Mouse (Mus musculus) activated CD4-positive, CD25-positive, alpha-beta regulatory T cell, adult 4 months (primary cell): ENCODE data around the gene Aaas. TPM values are rescaled to one million over a fixed set of nuclear protein-coding genes. Genes with fewer than 3 reads are reported as not detected.

Experiments used
- ATAC-seq: one replicate; pipeline ENCODE4 v1.8.0; 2017
- polyA plus RNA-seq, 2 experiments: library from polyadenylated mRNA; unstranded; fragments of 100-300 nt; shearing (Covaris generic); gene quantifications; one replicate each; pipeline ENCODE4 v1.2.1; 2017

The Aaas gene
- 10 to 100 TPM; 45.7 to 48.7 TPM for polyA plus RNA-seq

- ATAC-seq = peak; percentile 95
Observed at GRCm38 (mm10) chr15:102350138-102350941, at the start of gene Aaas. Gene Aaas, minus strand, starts transcription at chr15:102350771.

- ATAC-seq = peak; percentile 77
Observed at GRCm38 (mm10) chr15:102399229-102400221, 49.0 kb upstream of the Aaas start.

GRCm38 (mm10) chr15:102398629-102399028 lies 48.1 kb upstream of the Aaas start:
- ATAC-seq = no peak

GRCm38 (mm10) chr15:102395061-102395460 lies 44.5 kb upstream of the Aaas start:
- no peak for ATAC-seq

- ATAC-seq = peak; percentile 54
Observed at GRCm38 (mm10) chr15:102393584-102394014, 43.0 kb upstream of the Aaas start.

DNA sequence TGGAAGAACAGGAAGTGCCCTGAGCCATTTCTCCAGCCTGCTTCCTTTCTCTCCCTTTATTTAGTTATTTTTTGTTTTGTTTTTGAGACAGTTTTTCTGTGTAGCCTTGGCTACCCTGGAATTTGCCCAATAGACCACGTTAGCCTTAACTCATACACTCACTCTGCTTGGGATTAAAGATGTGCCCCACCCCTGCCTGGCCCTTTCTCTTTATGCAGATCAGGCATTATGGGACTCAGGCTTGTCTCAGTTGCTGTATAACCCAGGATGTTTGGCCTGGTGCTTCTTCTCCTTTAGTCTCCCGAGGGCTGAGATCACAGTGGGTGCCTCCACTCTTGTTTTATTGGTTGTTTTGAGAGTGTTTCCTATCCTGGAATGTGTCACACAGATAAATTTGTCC lies 41.9 kb upstream of the Aaas start:
- no peak for ATAC-seq

GRCm38 (mm10) chr15:102388942-102389341 lies 38.4 kb upstream of the Aaas start:
- no peak for ATAC-seq

- ATAC-seq = no peak
Observed at GRCm38 (mm10) chr15:102386640-102387039, 36.1 kb upstream of the Aaas start.

DNA sequence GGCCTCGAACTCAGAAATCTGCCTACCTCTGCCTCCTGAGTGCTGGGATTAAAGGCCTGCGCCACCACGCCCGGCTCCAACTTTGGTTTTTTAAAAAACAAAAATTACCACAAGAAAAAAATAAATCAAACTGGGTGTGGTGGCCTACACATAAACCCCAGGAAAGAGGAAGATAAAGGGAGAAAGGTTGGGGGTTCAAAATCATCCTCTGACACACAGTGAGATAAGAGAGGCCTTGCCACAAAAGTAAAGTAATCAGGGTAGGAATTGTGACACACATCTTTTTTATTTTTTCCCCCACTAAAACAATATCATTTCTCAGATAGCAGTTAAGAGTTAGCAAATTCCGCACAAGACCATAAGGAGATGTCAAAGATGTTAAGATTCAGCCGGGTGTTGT lies 33.1 kb upstream of the Aaas start:
- no peak for ATAC-seq

DNA sequence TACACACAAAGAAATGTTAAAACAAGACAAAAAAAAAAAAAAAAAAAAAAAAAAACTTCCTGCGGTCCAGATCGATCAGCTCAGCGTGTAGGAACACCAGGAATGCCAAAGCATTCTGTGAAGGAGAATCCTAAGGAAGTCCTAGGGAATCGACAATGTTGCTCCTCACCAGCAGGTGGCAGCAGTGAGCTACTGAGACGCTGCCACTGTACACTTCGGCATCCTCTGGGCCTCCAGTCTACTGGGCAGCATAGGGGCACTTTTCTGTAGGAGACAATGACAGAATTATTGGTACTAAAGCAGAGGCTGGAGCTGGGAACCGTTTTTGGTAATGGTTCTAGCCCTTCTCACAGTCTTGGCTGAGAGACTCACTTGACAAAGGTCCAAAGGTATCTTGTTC lies 31.0 kb upstream of the Aaas start:
- ATAC-seq = peak; percentile 28

DNA sequence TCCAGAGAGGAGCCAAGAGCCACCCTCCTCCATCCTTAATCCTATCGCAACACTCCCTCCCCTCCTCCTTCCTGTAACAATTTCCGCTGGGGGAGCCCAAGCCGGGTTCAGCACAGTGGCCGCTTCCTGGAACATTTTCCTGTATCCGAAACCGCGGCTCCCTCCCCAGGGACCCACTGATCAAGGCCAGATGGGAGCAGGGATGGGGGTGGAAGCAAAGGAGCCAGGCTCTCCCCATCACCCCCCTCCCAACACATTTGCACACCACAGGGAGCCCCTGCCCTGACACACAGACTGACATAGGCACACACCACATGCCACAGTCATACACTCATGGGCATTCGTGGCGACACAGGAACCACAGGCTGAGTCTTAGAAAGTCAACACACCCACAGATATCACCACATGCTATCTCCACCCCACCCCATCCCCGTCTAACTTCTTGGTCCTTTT lies 27.3 kb upstream of the Aaas start:
- peak; percentile 39 for ATAC-seq

GRCm38 (mm10) chr15:102377163-102377543 lies 26.6 kb upstream of the Aaas start:
- peak; percentile 62 for ATAC-seq

- ATAC-seq = peak; percentile 28
Observed at GRCm38 (mm10) chr15:102376453-102377162, 26.0 kb upstream of the Aaas start.

DNA sequence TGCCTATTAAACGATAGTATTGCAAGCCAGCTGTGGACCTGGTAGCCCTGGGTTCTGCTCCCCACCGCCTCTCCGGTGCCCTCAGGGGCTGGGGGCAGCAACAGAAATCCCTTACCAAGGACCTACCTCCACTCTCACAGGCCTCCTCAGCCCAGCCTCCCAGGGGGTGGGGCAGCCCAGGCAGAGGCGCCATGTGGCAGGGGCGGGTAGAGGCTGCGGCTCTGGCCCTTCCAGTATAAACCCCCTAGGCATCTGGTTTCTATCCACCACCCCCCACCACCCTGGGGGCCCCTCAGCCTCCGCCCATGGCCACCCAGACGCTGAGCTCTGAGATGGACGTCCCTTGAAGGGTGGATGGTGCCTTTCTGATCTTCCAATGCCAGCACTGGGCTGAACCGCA lies 20.2 kb upstream of the Aaas start:
- no peak for ATAC-seq

DNA sequence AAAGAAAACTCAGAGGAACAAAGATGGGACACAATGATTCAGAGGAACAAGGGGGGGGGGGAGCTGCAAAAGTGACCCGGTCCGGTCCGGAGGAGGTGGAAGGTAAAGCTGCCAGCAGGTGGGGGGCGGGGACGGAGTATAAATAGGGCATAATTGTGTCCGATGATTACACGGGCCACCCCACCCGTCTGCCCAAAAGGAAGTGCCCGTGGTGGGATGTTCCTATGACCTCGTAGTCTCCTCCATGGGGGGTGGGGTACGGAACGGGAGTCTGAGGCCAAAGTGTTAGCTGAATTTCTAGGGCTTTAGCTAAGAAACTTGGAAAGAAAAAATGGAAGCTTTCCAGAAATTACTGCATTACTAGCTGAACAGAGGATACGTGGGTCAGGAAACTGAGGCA lies 19.4 kb upstream of the Aaas start:
- no peak for ATAC-seq

DNA sequence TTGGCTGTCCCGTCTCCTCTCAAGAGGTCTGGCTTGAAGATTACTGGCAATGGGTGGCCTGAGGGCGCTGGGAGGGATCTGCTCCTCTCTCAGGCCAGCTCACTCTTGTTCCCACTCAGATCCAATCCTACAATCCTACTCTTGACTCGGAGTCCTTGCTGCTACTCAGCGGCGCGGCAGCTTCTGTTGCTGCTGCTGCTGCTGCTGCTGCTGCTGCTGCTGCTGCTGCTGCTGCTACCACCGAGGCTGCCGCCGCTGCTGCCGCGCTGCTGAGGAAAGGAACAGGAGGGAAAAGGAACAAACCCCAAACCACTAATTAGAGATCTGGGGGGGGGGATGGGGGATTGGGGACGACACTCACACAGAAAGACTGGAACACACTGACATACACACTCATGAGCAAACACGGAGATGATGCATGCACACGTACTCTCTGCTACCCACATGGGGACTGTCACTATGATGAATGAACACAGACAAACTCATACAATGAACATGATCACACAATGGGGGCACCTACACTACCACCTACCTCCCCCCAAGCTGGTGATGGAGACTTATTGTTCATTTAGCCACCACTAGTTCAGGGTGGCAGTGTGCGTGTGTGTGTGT lies 16.3 kb upstream of the Aaas start, which contains the start of gene Sp7:
Gene Sp7, minus strand, starts transcription at position 450 of the 612 bp plus-strand sequence.
- no peak for ATAC-seq

- ATAC-seq = no peak
Observed at GRCm38 (mm10) chr15:102366238-102366637, 15.7 kb upstream of the Aaas start.

DNA sequence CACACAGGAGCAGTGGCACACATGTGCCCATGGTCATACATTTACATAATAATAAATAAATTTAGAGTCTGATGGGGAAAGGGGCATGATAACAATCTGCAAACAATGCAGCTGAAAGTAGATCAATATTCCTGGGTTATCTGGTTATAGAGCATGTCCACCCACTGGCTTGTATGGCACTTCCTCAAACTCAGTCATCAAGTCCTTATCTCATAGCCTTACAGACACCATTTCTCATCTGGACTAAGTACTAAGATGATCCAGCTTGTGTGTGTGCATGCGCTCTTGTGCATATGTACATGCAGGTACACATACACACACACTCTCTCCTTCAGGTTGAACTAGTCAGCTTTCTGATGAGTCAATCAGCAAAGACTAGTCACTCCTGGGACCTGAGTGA lies 14.1 kb upstream of the Aaas start:
- ATAC-seq = no peak

DNA sequence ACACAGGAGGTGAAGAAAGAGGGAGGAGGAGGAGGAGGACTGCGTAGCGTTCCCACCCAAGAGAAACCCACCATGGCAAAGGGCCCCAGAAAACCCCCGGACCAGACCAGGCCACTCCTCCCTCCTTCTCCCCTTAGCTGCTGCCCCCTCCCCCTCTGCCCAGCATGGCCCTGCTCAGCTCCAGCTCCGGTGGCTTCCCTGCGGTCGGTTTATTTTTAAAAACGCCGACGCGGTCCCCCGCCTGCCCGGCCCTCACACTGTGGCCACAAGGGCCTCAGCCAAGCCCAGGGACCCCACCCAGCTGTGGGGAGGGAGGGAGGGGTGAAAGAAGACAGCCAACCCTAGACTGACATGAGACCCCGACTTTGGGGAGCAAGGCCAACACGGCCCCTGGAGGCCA lies 12.1 kb upstream of the Aaas start:
- no peak for ATAC-seq

- ATAC-seq = no peak
Observed at GRCm38 (mm10) chr15:102358834-102359233, 8.3 kb upstream of the Aaas start.

DNA sequence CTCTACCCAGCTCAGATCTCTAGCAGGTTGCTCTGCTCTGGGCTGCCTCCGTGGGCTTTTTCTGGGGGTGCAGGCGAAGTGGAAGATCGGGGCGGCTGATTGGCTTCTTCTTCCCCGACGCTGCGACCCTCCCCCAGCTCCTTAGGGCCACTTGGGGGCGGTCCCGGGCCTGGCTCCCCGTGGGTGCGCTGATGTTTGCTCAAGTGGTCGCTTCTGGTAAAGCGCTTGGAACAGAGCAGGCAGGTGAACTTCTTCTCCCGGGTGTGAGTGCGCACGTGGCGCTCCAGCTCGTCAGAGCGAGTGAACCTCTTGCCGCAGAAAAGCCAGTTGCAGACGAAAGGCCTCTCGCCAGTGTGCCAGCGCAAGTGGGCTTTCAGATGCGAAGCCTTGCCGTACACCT lies 7.6 kb upstream of the Aaas start:
- no peak for ATAC-seq
